Mouse (Mus musculus) limb, embryonic 14.5 days (tissue): ENCODE data around the gene Nr3c2. TPM values are rescaled to one million over a fixed set of nuclear protein-coding genes. Genes with fewer than 3 reads are reported as not detected.

Experiments used
- ATAC-seq: fragments of 200-750 bp; cut with Nextera tagmentation; 2 replicates; pipeline ENCODE4 v1.8.0; 2017; ENCODE audit warnings: low read depth, moderate number of reproducible peaks, moderate TSS enrichment; ENCODE audit not compliant: low FRiP score
- DNase-seq: peaks from one replicate; pipeline ENCODE4 v3.0.0-alpha.2; 2015; ENCODE audit warnings: low spot score
- H3K27ac ChIP-seq: fragments of 300-500 bp; sonication (generic); replicated peaks from 2 replicates; pipeline ENCODE4 v1.5.1; 2014; ENCODE audit warnings: low read depth, mild to moderate bottlenecking, low read length, moderate library complexity, mixed read lengths
- H3K27me3 ChIP-seq: fragments of 300-500 bp; sonication (generic); 2 replicates; pipeline ENCODE4 v1.6.1; 2014; ENCODE audit warnings: low read length, mixed read lengths; ENCODE audit not compliant: control insufficient read depth, insufficient read depth
- H3K36me3 ChIP-seq: fragments of 300-500 bp; sonication (generic); 2 replicates; pipeline ENCODE4 v1.6.1; 2014; ENCODE audit warnings: mild to moderate bottlenecking, low read length, moderate library complexity, mixed read lengths; ENCODE audit not compliant: control insufficient read depth, insufficient read depth
- H3K4me1 ChIP-seq: fragments of 300-500 bp; sonication (generic); 2 replicates; pipeline ENCODE4 v1.6.1; 2014; ENCODE audit warnings: antibody characterized with exemption, low read length, mixed read lengths; ENCODE audit not compliant: control insufficient read depth, insufficient read depth
- H3K4me2 ChIP-seq: fragments of 300-500 bp; sonication (generic); replicated peaks from 2 replicates; pipeline ENCODE4 v1.6.1; 2014; ENCODE audit warnings: low read depth, mild to moderate bottlenecking, low read length, moderate library complexity; ENCODE audit not compliant: severe bottlenecking
- H3K4me3 ChIP-seq: fragments of 300-500 bp; sonication (generic); replicated peaks from 2 replicates; pipeline ENCODE4 v1.5.1; 2014; ENCODE audit warnings: low read length
- H3K9ac ChIP-seq: fragments of 300-500 bp; sonication (generic); 2 replicates; pipeline ENCODE4 v1.6.1; 2014; ENCODE audit warnings: mild to moderate bottlenecking, low read depth, low read length, moderate library complexity; ENCODE audit not compliant: severe bottlenecking
- H3K9me3 ChIP-seq: fragments of 300-500 bp; sonication (generic); 2 replicates; pipeline ENCODE4 v1.6.1; 2016; ENCODE audit warnings: low read length; ENCODE audit not compliant: control insufficient read depth
- POLR2A ChIP-seq: fragments of 200-500 bp; IDR thresholded peaks from 2 replicates; pipeline ENCODE4 v1.8.0; 2012; ENCODE audit warnings: inconsistent platforms, mild to moderate bottlenecking, moderate library complexity, borderline replicate concordance; ENCODE audit not compliant: insufficient read depth, insufficient read length; ENCODE audit errors: extremely low read depth
- WGBS: fragments of 180-500 bp; shearing (Covaris S2); extraction: QIAGEN DNeasy Blood & Tissue Kit; methylation state at CpG from one replicate; pipeline ENCODE4 v1.1.7; 2014; 5-methylcytosine and 5-hydroxymethylcytosine counted together
- polyA plus RNA-seq, 2 experiments: library from polyadenylated mRNA; depleted of rRNA in 1 of 2; stranded (reverse) in 1 of 2; unstranded in 1 of 2; fragments of >200 nt; fragmentation: Nextera tagmentation in 1 of 2; extraction: Ambion mirVana in 1 of 2; gene quantifications; 2 replicates each; pipeline versions ENCODE4 v1.2.1 to v1.2.3; 2012 to 2014

Gene Nr3c2
- polyA plus RNA-seq, 2 experiments: 2.1 to 6.1 TPM

GRCm38 (mm10) chr8:77188298-77188697 is 289.1 kb downstream of the Nr3c2 start:
- Histone ChIP-seq H3K9ac (no peak overlapping the region), H3K36me3 (no peaks in the 10 kb centered on the region), H3K9me3 (no peaks in the 10 kb centered on the region), H3K27ac (no peak overlapping the region), H3K4me2 (no peak overlapping the region), H3K4me1 (peaks cover 8% of the 10 kb centered on the region), H3K4me3 (no peak overlapping the region), H3K27me3 (no peaks in the 10 kb centered on the region)
- DNase-seq (peak; percentile 26), ATAC-seq (peak; percentile 37; the same call in 1 of the 2 replicates)
- no peak for TF ChIP-seq POLR2A
- 22% methylated on average over 4 of the region's 4 CpGs for WGBS

DNA sequence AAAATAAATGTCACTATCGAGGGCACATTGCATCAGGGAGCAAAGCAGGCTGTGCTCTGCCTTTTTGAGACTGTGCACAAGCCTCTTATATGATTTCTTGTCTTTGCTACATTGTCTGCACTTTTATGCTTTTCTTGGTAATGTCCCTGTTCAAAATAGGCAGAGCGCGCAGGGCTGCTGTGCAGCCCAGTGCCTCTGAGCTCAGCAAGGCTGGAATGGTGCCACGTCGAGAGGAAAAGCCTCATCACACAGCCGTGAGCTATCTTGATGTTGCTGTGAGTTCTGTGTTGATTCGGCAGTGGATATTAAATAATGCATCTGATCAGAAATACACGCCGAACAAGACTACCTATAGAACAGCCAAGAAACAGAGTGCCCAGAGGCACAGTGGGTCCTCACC is 290.1 kb downstream of the Nr3c2 start:
- TF ChIP-seq POLR2A: no peak
- WGBS: 71% methylated on average over 9 of the region's 9 CpGs

GRCm38 (mm10) chr8:77190393-77190792 is 291.2 kb downstream of the Nr3c2 start:
- H3K36me3 ChIP-seq: no peaks in the 10 kb centered on the region
- H3K27ac ChIP-seq: no peak overlapping the region
- DNase-seq (no peak), ATAC-seq (no peak)
- H3K4me3 ChIP-seq: no peak overlapping the region
- H3K27me3 ChIP-seq: no peaks in the 10 kb centered on the region
- no peak for TF ChIP-seq POLR2A
- H3K9ac ChIP-seq: no peak overlapping the region
- H3K9me3 ChIP-seq: no peaks in the 10 kb centered on the region
- WGBS: 76% methylated on average over 3 of the region's 3 CpGs
- H3K4me2 ChIP-seq: no peak overlapping the region
- peaks cover 8% of the 10 kb centered on the region for H3K4me1 ChIP-seq

More for the DNA sequence above, 290.1 kb downstream of the Nr3c2 start:
- Histone ChIP-seq H3K9me3 (no peaks in the 10 kb centered on the region), H3K4me1 (peaks cover 8% of the 10 kb centered on the region), H3K9ac (no peak overlapping the region), H3K4me2 (no peak overlapping the region), H3K4me3 (no peak overlapping the region), H3K36me3 (no peaks in the 10 kb centered on the region), H3K27ac (no peak overlapping the region), H3K27me3 (no peaks in the 10 kb centered on the region)
- DNase-seq (no peak), ATAC-seq (no peak)

DNA sequence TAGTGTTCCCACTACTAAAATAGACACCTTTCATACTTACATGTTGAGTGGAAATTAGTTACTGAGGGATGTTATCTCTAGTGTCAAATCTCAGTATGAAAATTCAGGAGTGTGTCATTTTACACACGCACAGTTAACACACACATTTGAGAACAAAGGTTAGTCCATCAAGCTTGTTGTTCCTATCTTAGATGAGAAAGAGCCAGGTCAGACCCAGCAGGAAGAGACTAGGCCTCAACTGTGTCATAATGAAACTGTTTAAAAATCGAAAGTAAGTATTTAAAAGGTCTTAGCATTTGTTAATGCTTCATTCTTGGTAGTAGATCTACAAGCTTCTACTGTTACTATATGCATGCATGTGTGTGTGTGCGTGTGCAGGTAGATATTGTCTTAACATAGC is 310.1 kb downstream of the Nr3c2 start:
- peaks cover 7% of the 10 kb centered on the region for H3K4me1 ChIP-seq
- no peak for ATAC-seq
- no peak for DNase-seq
- H3K4me2 ChIP-seq: no peak overlapping the region
- no peaks in the 10 kb centered on the region for H3K27me3 ChIP-seq
- no peaks in the 10 kb centered on the region for H3K36me3 ChIP-seq
- 88% methylated on average over 3 of the region's 3 CpGs for WGBS
- no peak overlapping the region for H3K9ac ChIP-seq
- no peak overlapping the region for H3K27ac ChIP-seq
- H3K9me3 ChIP-seq: no peaks in the 10 kb centered on the region
- no peak overlapping the region for H3K4me3 ChIP-seq
- TF ChIP-seq POLR2A: no peak

DNA sequence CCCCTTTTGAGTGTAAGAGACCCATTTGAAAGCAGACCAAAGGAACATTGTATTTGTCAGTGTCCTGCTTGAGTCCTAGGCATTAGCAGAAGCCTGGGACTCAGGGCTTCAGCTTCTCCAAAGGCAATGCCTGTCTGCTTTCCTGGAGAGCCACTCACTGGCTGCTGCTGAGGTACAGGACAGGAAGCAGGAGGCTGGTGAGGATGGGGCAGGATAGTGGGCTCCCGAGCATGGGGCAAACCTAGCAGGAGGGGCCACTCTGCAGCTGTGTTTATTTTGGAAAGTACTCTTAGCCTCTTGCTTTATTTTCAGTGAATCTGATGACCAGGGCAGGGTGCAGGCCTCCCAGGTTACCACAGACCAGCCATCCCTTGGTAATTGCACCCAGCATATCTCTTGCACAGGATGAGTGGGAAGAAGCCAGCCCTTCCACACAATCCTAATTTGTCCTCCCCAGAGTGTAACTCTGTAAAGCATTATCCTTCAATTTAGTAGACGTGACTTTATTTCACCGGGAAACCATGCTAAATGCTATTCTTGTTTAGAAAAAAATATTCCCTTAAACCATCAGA is 314.7 kb downstream of the Nr3c2 start:
- peaks cover 19% of the 10 kb centered on the region for H3K4me1 ChIP-seq
- no peak overlapping the region for H3K4me3 ChIP-seq
- ATAC-seq (no peak), DNase-seq (no peak)
- no peaks in the 10 kb centered on the region for H3K36me3 ChIP-seq
- no peak overlapping the region for H3K9ac ChIP-seq
- peak overlapping the region; percentile 59 for H3K27ac ChIP-seq
- TF ChIP-seq POLR2A: no peak
- no peaks in the 10 kb centered on the region for H3K9me3 ChIP-seq
- no peaks in the 10 kb centered on the region for H3K27me3 ChIP-seq
- WGBS: 52% methylated on average over 3 of the region's 3 CpGs
- no peak overlapping the region for H3K4me2 ChIP-seq
